Mouse (Mus musculus) liver, postnatal 0 days (tissue): ENCODE results near the gene Hspb8.

Experiments
- CTCF ChIP-seq: sonication (generic); IDR thresholded peaks from 2 replicates; pipeline ENCODE4 v1.5.1; 2016; ENCODE audit warnings: antibody characterized with exemption, low read depth
- EP300 ChIP-seq: IDR thresholded peaks from 2 replicates; pipeline ENCODE4 v1.6.1; 2016; ENCODE audit warnings: antibody characterized with exemption, low read depth, mild to moderate bottlenecking

DNA sequence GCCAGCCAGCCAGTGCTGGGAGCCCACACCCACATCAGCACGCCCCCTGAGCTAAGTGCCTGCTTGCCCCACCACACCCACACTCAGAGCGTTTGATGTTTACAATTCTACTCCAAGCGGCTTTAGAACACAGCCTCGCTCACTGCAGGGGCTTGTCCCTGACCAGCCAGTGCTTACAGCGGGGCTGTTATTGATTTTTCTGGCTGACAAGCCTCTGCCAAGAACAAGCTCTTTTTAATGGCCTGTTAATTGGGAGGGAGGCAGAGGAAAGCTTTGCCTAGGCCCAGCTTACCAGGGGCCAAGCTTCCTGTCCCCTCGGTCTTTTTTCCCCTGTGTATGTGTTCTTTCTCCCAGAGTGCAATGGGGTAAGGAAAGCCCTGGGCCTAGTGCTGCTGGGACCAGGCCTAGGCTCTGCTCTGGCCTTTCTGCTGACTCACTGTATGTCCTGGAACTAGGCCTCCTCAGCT, 1.9 kb downstream of the Hspb8 start:
- TF ChIP-seq CTCF, result no peak
- 0 out of 2 replicates have a peak, but pooled peaks have one; percentile 43 for TF ChIP-seq EP300
